13 mouse cellular contexts compared by ENCODE assay signal in the genomic region with DNA sequence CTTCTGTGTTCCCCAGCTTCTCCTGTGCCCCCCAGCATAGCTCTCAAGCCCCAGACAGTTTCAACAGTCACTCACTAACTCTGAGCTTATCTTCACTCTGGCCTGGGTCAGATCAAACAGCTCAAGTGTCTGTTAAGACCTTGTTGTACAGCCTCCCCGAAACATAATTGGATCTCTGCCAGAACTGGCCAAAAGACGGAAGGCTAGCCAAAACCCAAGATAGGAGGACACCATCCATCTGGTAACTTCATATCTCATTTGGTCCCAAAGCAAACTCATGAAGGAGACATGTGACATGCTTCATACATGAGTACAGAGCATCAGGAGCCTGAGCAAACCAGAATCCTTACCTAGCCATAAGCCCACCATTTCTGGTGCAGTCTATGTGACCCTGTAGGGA. TPM values are rescaled to one million over a fixed set of nuclear protein-coding genes. Genes with fewer than 3 reads are reported as not detected.
DNase-seq lines count a peak whose midpoint lies in the region; ATAC-seq lines count a peak whose summit lies in the region.
"Had no signal": no experiment of that assay in that cellular context is flagged by ENCODE, and none has a peak within 500 bp of the region (broad histone marks: within the 10 kb centered on the region; RNA-seq: fewer than 3 reads in every experiment).

No protein-coding gene starts in this region.

- no peak for ATAC-seq in hindbrain, embryonic 16.5 days
- ATAC-seq in erythroblast, adult 5-6 weeks (replicated peaks; ENCODE audit: low FRiP score, poor library complexity, severe bottlenecking), result 0 out of 2 replicates have a peak, but pooled peaks have one; percentile 9
- ATAC-seq in neural tube, embryonic 15.5 days (ENCODE audit: low FRiP score), result no peak

- H3K9me3 ChIP-seq in hindbrain, embryonic 10.5 days, result no peaks in the 10 kb centered on the region
- no peaks in the 10 kb centered on the region for H3K9me3 ChIP-seq in hindbrain, embryonic 16.5 days (ENCODE audit: control insufficient read depth, low read length)
- no peaks in the 10 kb centered on the region for H3K9me3 ChIP-seq in neural tube, embryonic 15.5 days (replicated peaks)
- H3K9me3 ChIP-seq: limb, embryonic 13.5 days; stomach, embryonic 15.5 days had no signal

- no peak for DNase-seq in hindbrain, embryonic 10.5 days (ENCODE audit: low spot score)
- peak; percentile 45 for DNase-seq in retina, postnatal 1 day
- no peak for DNase-seq in retina, embryonic 14.5 days (ENCODE audit: low spot score)
- no peak for DNase-seq in cerebellum, postnatal 25 days

- no peaks in the 10 kb centered on the region for H3K36me3 ChIP-seq in hindbrain, embryonic 10.5 days
- H3K36me3 ChIP-seq in hindbrain, embryonic 16.5 days (ENCODE audit: control insufficient read depth, insufficient read depth, low read length), result no peaks in the 10 kb centered on the region
- H3K36me3 ChIP-seq in neural tube, embryonic 15.5 days, result no peaks in the 10 kb centered on the region
- H3K36me3 ChIP-seq: limb, embryonic 13.5 days; stomach, embryonic 15.5 days had no signal

- H3K4me3 ChIP-seq in hindbrain, embryonic 10.5 days, result no peak overlapping the region
- H3K4me3 ChIP-seq in hindbrain, embryonic 16.5 days (ENCODE audit: low read length), result no peak overlapping the region
- no peak overlapping the region for H3K4me3 ChIP-seq in neural tube, embryonic 15.5 days (replicated peaks)
- H3K4me3 ChIP-seq: gastrocnemius, adult 2 months; heart, adult 2 months; left cerebral cortex, adult 2 months; limb, embryonic 13.5 days; stomach, embryonic 15.5 days had no signal

- H3K27ac ChIP-seq in hindbrain, embryonic 10.5 days, result peak overlapping the region; percentile 64
- no peak overlapping the region for H3K27ac ChIP-seq in hindbrain, embryonic 16.5 days (ENCODE audit: low read depth, low read length)
- no peak overlapping the region for H3K27ac ChIP-seq in neural tube, embryonic 15.5 days (replicated peaks)
- H3K27ac ChIP-seq: gastrocnemius, adult 2 months; heart, adult 2 months; hindbrain, postnatal 0 days; left cerebral cortex, adult 2 months; limb, embryonic 13.5 days; stomach, embryonic 15.5 days had no signal

- H3K4me2 ChIP-seq in hindbrain, embryonic 16.5 days (ENCODE audit: low read length), result no peak overlapping the region
- H3K4me2 ChIP-seq in neural tube, embryonic 15.5 days, result no peak overlapping the region
- H3K4me2 ChIP-seq: limb, embryonic 13.5 days; stomach, embryonic 15.5 days had no signal

- H3K4me1 ChIP-seq in hindbrain, embryonic 10.5 days (replicated peaks), result peaks cover 44% of the 10 kb centered on the region
- H3K4me1 ChIP-seq in hindbrain, embryonic 16.5 days (ENCODE audit: control insufficient read depth, insufficient read depth, low read depth, low read length), result peaks cover 9% of the 10 kb centered on the region
- peaks cover 14% of the 10 kb centered on the region for H3K4me1 ChIP-seq in neural tube, embryonic 15.5 days

- H3K9ac ChIP-seq in hindbrain, embryonic 16.5 days (ENCODE audit: low read depth, low read length), result no peak overlapping the region
- H3K9ac ChIP-seq in neural tube, embryonic 15.5 days (replicated peaks), result no peak overlapping the region
- H3K9ac ChIP-seq: limb, embryonic 13.5 days; stomach, embryonic 15.5 days had no signal

- WGBS in hindbrain, embryonic 10.5 days, result 87% methylated on average over 2 of the region's 2 CpGs
- 59% methylated on average over 2 of the region's 2 CpGs for WGBS in hindbrain, embryonic 16.5 days
- 74% methylated on average over 2 of the region's 2 CpGs for WGBS in neural tube, embryonic 15.5 days

- H3K27me3 ChIP-seq in hindbrain, embryonic 10.5 days (ENCODE audit: insufficient read depth, poor library complexity, severe bottlenecking), result peaks cover 17% of the 10 kb centered on the region; the same call in 1 of the 2 replicates
- H3K27me3 ChIP-seq in hindbrain, embryonic 16.5 days (replicated peaks; ENCODE audit: control insufficient read depth, insufficient read depth, low read length), result no peaks in the 10 kb centered on the region
- peaks cover 13% of the 10 kb centered on the region; the same call in 1 of the 2 replicates for H3K27me3 ChIP-seq in neural tube, embryonic 15.5 days (replicated peaks)

RNA-seq across cellular contexts. Expression of gene Nuak2, which starts 3.9 kb away (rescaled TPM):
- 42.3 and 44.4 TPM in 2 replicates for polyA plus RNA-seq in hindbrain, embryonic 10.5 days (2016; fragmentation: Nextera tagmentation; extraction: Ambion mirVana)
- 11.1 and 12.8 TPM in 2 replicates for polyA plus RNA-seq in hindbrain, embryonic 16.5 days (2015; fragmentation: Nextera tagmentation; extraction: Ambion mirVana)
- 4.4 and 7.7 TPM in 2 replicates for total RNA-seq in erythroblast, adult 5-6 weeks (2015; ENCODE audit: low replicate concordance)
- 1.8 and 3.7 TPM in 2 replicates for total RNA-seq in erythroblast, adult 5-6 weeks (2017; ENCODE audit: low replicate concordance)
- polyA plus RNA-seq in neural tube, embryonic 15.5 days (2015; fragmentation: Nextera tagmentation; extraction: Ambion mirVana), result 6.6 and 7.1 TPM in 2 replicates

RNA-seq across cellular contexts. Expression of gene Klhdc8a, which starts 13.6 kb away (rescaled TPM):
- polyA plus RNA-seq in hindbrain, embryonic 10.5 days (2016; fragmentation: Nextera tagmentation; extraction: Ambion mirVana), result 1.0 and 3.5 TPM in 2 replicates
- 8.3 and 10.0 TPM in 2 replicates for polyA plus RNA-seq in hindbrain, embryonic 16.5 days (2015; fragmentation: Nextera tagmentation; extraction: Ambion mirVana)
- total RNA-seq in erythroblast, adult 5-6 weeks (2015; ENCODE audit: low replicate concordance), result not detected in 2 replicates
- not detected in 2 replicates for total RNA-seq in erythroblast, adult 5-6 weeks (2017; ENCODE audit: low replicate concordance)
- 7.5 TPM in 2 replicates for polyA plus RNA-seq in neural tube, embryonic 15.5 days (2015; fragmentation: Nextera tagmentation; extraction: Ambion mirVana)
